In the genomic region with DNA sequence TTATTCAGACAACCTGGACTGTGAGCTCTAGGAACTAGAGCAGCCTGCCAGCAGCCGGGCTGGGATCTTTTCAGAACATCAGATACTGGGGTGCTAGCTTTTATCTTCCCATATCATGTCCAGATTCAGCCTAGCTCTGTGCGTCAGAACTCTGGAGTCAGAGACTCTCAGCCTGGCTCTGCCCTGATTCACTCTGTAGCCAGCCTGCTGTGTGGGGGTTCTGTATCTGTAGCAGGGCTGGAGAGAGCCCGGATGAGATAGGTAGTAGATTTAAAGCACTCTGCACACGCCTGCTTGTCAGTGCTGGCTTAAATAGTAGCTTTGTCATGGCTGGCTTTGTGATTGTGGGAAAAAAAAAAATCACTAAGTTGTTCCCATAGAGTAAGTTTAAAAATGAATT, we compare ENCODE assay signal across 25 mouse cellular contexts. TPM values are rescaled to one million over a fixed set of nuclear protein-coding genes. Genes with fewer than 3 reads are reported as not detected.
DNase-seq lines count a peak whose midpoint lies in the region; ATAC-seq lines count a peak whose summit lies in the region.
"Had no signal": no experiment of that assay in that cellular context is flagged by ENCODE, and none has a peak within 500 bp of the region (broad histone marks: within the 10 kb centered on the region; RNA-seq: fewer than 3 reads in every experiment).

No protein-coding gene starts in this region.

- intact Hi-C loops in heart, postnatal 14 days (cut with DNase I): no loop called here

- DNase-seq in heart, embryonic 10.5 days (ENCODE audit: low spot score): peak; percentile 77
- no peak for DNase-seq in heart, postnatal 14 days
- no peak for DNase-seq in liver, embryonic 11.5 days (ENCODE audit: low spot score)
- DNase-seq in liver: no peak
- DNase-seq in ovary, postnatal 14 days (ENCODE audit: low spot score): peak; percentile 1
- no peak for DNase-seq in ovary, postnatal 36 days (ENCODE audit: low spot score)
- peak; percentile 22 for DNase-seq in telencephalon, adult 2 months (ENCODE audit: low read depth, low spot score)
- DNase-seq: adrenal gland, postnatal 25 days; cerebellum, adult 11 months; cerebellum, adult 9-11 months; kidney, adult 2 months; kidney, postnatal 14 days; layer of hippocampus, postnatal 36 days; lung, adult 18-20 months; lung, postnatal 36 days; retina, postnatal 1 day; thymus, postnatal 14 days had no signal

- no peaks in the 10 kb centered on the region for H3K9me3 ChIP-seq in heart, embryonic 10.5 days
- H3K9me3 ChIP-seq in liver, embryonic 11.5 days (ENCODE audit: control insufficient read depth, low read length): peaks cover 3% of the 10 kb centered on the region; the same call in 1 of the 2 replicates
- H3K9me3 ChIP-seq: hindbrain, embryonic 15.5 days; liver, embryonic 12.5 days had no signal

- H3K9ac ChIP-seq in liver, embryonic 11.5 days (ENCODE audit: low read depth, low read length): no peak overlapping the region
- H3K9ac ChIP-seq: hindbrain, embryonic 15.5 days; liver, embryonic 12.5 days had no signal

- H3K27me3 ChIP-seq in heart, embryonic 10.5 days (ENCODE audit: insufficient read depth, poor library complexity, severe bottlenecking): no peaks in the 10 kb centered on the region
- no peaks in the 10 kb centered on the region for H3K27me3 ChIP-seq in liver, embryonic 11.5 days (replicated peaks; ENCODE audit: control insufficient read depth, insufficient read depth, low read length)
- H3K27me3 ChIP-seq: hindbrain, embryonic 15.5 days; liver, embryonic 12.5 days had no signal

- 26% methylated on average over 4 of the region's 4 CpGs for WGBS in heart, embryonic 10.5 days
- 51% methylated on average over 4 of the region's 4 CpGs for WGBS in liver, embryonic 11.5 days

- H3K36me3 ChIP-seq in heart, embryonic 10.5 days: no peaks in the 10 kb centered on the region
- H3K36me3 ChIP-seq in liver, embryonic 11.5 days (ENCODE audit: control insufficient read depth, insufficient read depth, low read length): no peaks in the 10 kb centered on the region
- H3K36me3 ChIP-seq: embryonic facial prominence, embryonic 10.5 days; hindbrain, embryonic 15.5 days; liver, embryonic 12.5 days had no signal

- peak overlapping the region; percentile 53; the same call in 1 of the 2 replicates for H3K27ac ChIP-seq in heart, embryonic 10.5 days
- H3K27ac ChIP-seq in liver, embryonic 11.5 days (ENCODE audit: low read depth, low read length): 0 out of 2 replicates have a peak overlapping the region, but pooled peaks have one; percentile 15
- H3K27ac ChIP-seq: embryonic facial prominence, embryonic 10.5 days; hindbrain, embryonic 15.5 days; liver, embryonic 12.5 days; stomach, postnatal 0 days had no signal

- H3K4me1 ChIP-seq in heart, embryonic 10.5 days: peaks cover 7% of the 10 kb centered on the region
- H3K4me1 ChIP-seq in liver, embryonic 11.5 days (replicated peaks; ENCODE audit: control insufficient read depth, insufficient read depth, low read length): no peaks in the 10 kb centered on the region
- H3K4me1 ChIP-seq: hindbrain, embryonic 15.5 days; liver, embryonic 12.5 days had no signal

- no peak for ATAC-seq in liver, embryonic 11.5 days (replicated peaks; ENCODE audit: low FRiP score)
- ATAC-seq: liver, embryonic 12.5 days had no signal

- no peak overlapping the region for H3K4me2 ChIP-seq in liver, embryonic 11.5 days
- H3K4me2 ChIP-seq: heart, embryonic 11.5 days; hindbrain, embryonic 15.5 days; liver, embryonic 12.5 days had no signal

- H3K4me3 ChIP-seq in heart, embryonic 10.5 days: no peak overlapping the region
- no peak overlapping the region for H3K4me3 ChIP-seq in liver, embryonic 11.5 days (ENCODE audit: low read depth, low read length)
- H3K4me3 ChIP-seq: embryonic facial prominence, embryonic 10.5 days; hindbrain, embryonic 15.5 days; liver, embryonic 12.5 days had no signal

RNA-seq across cellular contexts. Expression of a gene that starts 46.0 kb away (rescaled TPM):
- polyA plus RNA-seq in heart, embryonic 10.5 days (2016; fragmentation: Nextera tagmentation; extraction: Ambion mirVana): 25.7 and 33.6 TPM in 2 replicates
- total RNA-seq in heart, postnatal 14 days (2021): 10 to 100 TPM; 32.3 to 33.7 TPM
- 22.6 and 25.2 TPM in 2 replicates for polyA plus RNA-seq in liver, embryonic 11.5 days (2014; fragmentation: Nextera tagmentation; extraction: Ambion mirVana)

RNA-seq across cellular contexts. Expression of a gene that starts 51.9 kb away (rescaled TPM):
- polyA plus RNA-seq in heart, embryonic 10.5 days (2016; fragmentation: Nextera tagmentation; extraction: Ambion mirVana): 0.30 TPM in 1 of 2 replicates, not detected in the other
- under 1 TPM in 1 of 2 experiments, not detected in 1; 0.50 TPM for total RNA-seq in heart, postnatal 14 days (2021)
- polyA plus RNA-seq in liver, embryonic 11.5 days (2014; fragmentation: Nextera tagmentation; extraction: Ambion mirVana): 0.25 TPM in 1 of 2 replicates, not detected in the other
- total RNA-seq: gastrocnemius, adult 8-10 months; hematopoietic stem cell, adult 5-6 weeks; megakaryocyte-erythroid progenitor cell, adult 5-6 weeks had no signal

Comparison
In these comparisons a context has a peak if more than half of its experiments do, and no peak if none do; other contexts are left out.
1. DNase-seq: peak in heart, embryonic 10.5 days (single experiment), ovary, postnatal 14 days (single experiment) and telencephalon, adult 2 months (single experiment); none in heart, postnatal 14 days (0 of 2), liver, embryonic 11.5 days (single experiment), liver (single experiment) and ovary, postnatal 36 days (single experiment).